Mouse (Mus musculus) kidney, adult 11 months (tissue): ENCODE measurements at regions not wholly inside any gene's neighbourhood (a gene's known extent, or its start where the extent isn't known, plus 50 kb on each side); places are given as distances from the start of the nearest gene placed in this dataset.

Source experiments
- DNase-seq: peaks from one replicate; pipeline ENCODE4 v3.0.0; 2022

- DNase-seq = no peak
Measured at GRCm38 (mm10) chr12:9847465-9848205, 277.7 kb downstream of the Osr1 start.

GRCm38 (mm10) chr12:9855503-9856024, 285.6 kb downstream of the Osr1 start:
- no peak for DNase-seq

- DNase-seq = no peak
Measured at GRCm38 (mm10) chr12:9856128-9856621, 286.3 kb downstream of the Osr1 start.

- no peak for DNase-seq
Measured at GRCm38 (mm10) chr12:9857990-9858389, 288.1 kb downstream of the Osr1 start.

GRCm38 (mm10) chr12:9862301-9862700, 292.4 kb downstream of the Osr1 start:
- no peak for DNase-seq

- DNase-seq = no peak
Measured at GRCm38 (mm10) chr12:9872236-9872635, 302.3 kb downstream of the Osr1 start.

- no peak for DNase-seq
Measured at GRCm38 (mm10) chr12:9873214-9873613, 303.3 kb downstream of the Osr1 start.

GRCm38 (mm10) chr12:9874823-9875222, 304.9 kb downstream of the Osr1 start:
- DNase-seq = no peak

GRCm38 (mm10) chr12:9881953-9882623, 312.2 kb downstream of the Osr1 start:
- DNase-seq = no peak

GRCm38 (mm10) chr12:9883037-9883730, 313.3 kb downstream of the Osr1 start:
- no peak for DNase-seq

GRCm38 (mm10) chr12:9894521-9894920, 324.6 kb downstream of the Osr1 start:
- no peak for DNase-seq

- no peak for DNase-seq
Measured at GRCm38 (mm10) chr12:9897980-9898379, 328.1 kb downstream of the Osr1 start.

GRCm38 (mm10) chr12:9898420-9898819, 328.5 kb downstream of the Osr1 start:
- no peak for DNase-seq

- DNase-seq = no peak
Measured at GRCm38 (mm10) chr12:9901948-9902347, 332.0 kb downstream of the Osr1 start.

GRCm38 (mm10) chr12:9903702-9904231, 333.9 kb downstream of the Osr1 start:
- DNase-seq = no peak

GRCm38 (mm10) chr12:9912333-9912732, 342.4 kb downstream of the Osr1 start:
- no peak for DNase-seq

- no peak for DNase-seq
Measured at GRCm38 (mm10) chr12:9915726-9916140, 345.8 kb downstream of the Osr1 start.

GRCm38 (mm10) chr12:9918026-9918425, 348.1 kb downstream of the Osr1 start:
- DNase-seq = no peak

- DNase-seq = no peak
Measured at GRCm38 (mm10) chr12:9919007-9919406, 349.1 kb downstream of the Osr1 start.

- DNase-seq = no peak
Measured at GRCm38 (mm10) chr12:9919433-9919832, 349.5 kb downstream of the Osr1 start.

- DNase-seq = no peak
Measured at GRCm38 (mm10) chr12:9920401-9920800, 350.5 kb downstream of the Osr1 start.

GRCm38 (mm10) chr12:9921591-9922198, 351.8 kb downstream of the Osr1 start:
- no peak for DNase-seq

- DNase-seq = no peak
Measured at GRCm38 (mm10) chr12:9924561-9924960, 354.6 kb downstream of the Osr1 start.
